Mouse (Mus musculus) inflammation-experienced regulatory T-cells, adult 16 weeks (primary cell): ENCODE measurements around the gene Vps9d1. TPM values are rescaled to one million over a fixed set of nuclear protein-coding genes. Genes with fewer than 3 reads are reported as not detected.

Experiments used
- polyA plus RNA-seq: library from polyadenylated mRNA; unstranded; fragments of 100-300 nt; shearing (Covaris generic); gene quantifications from one replicate; pipeline ENCODE4 v1.2.1, GENCODE M21; 2017

Vps9d1 gene
- polyA plus RNA-seq: 21.4 TPM

DNA sequence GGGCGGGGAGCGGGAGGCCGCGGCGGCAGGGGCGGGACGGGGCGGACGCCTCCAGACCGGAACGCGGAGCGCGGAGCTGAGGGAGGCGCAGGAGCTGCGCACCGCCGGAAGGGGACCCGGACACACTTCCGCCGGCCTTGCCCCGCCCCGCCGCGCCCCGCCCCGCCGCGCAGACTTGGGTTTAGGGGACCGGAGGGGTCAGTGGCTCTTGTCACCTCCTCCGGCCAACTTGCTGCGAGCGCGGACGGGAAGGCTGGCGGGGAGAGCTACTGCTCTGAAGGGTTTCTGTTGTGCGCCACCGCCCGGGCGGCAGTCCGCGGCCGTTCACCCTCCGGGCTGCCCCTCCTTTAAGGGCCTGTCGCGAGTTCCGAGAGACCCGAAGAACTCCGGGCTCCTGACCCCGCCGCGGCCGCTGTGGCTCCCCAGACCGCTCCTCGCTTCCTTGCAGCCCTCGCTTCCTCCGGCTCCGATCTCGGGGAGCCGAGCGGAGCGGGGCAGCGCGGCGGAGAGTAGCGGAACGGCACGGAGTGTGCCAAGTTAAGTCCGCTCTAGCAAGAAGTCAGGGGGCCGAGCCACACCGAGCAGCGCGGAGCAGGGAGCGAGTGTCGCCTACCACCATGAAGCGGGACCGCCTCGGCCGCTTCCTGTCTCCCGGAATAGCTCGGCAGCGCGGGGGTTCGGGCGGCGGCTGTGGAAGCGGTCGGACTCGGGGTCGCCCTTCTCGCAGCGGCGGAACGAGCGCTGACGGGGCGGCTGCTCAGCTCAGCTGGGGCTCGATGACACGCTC, at the start of gene Vps9d1, which contains the start of gene Zfp276:
TSS of gene Vps9d1 (minus strand) at position 250 of the 787 bp plus-strand sequence.
TSS of gene Zfp276 (plus strand) at position 97 of the 787 bp plus-strand sequence.

GRCm38 (mm10) chr8:123235520-123236497, 18.3 kb downstream of the Vps9d1 start, which contains the start of gene Spata2l:
Gene Spata2l, minus strand, starts transcription at chr8:123236233.

DNA sequence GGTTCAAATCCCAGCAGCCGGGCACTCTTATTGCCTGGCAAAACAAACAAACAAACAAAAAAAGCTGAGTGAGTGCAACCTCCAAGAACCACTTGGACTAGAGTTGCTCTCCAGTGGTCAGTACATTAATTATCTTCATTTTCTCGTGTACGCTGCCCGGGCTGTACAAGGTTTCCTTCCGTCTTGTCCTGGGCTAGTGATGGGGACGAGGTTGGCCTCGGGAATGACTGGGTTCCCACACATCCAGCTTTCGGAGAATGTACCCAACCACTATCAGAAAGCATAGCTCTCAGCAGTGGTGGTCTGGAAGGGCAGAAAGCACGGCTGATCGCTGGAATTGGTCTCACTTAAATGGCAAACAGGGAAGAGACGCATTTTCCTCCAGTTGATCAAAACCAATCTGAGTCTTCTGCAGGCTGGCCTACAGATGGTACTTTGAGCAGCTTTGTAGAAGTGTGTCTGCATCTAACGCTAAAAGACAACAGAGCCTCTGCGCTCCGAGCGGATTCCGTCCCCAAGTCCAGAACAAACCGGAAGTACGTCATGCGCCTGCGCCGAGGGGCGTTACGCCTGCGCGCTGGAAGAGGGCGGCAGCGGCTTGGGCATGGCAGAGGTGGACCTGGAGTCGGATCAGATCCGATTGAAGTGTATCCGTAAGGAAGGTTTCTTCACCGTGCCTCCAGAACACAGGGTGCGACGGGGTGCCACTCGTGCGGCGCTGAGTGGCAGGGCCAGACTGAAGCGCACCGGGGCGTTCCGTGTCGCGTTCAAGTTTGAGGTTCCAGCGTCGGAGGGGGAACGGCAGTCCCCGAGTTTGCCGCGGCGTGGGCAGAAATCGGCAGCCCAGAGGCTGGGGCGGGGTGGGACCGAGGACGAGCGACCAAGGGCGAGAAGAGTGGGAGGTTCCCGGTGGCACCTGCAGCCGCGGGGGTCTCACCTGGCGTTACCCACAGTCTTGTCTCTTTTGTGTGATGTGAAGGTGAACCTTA, 29.6 kb downstream of the Vps9d1 start, which contains the start of gene Cdk10:
TSS of gene Cdk10 (plus strand) at position 565 of the 989 bp plus-strand sequence.

GRCm38 (mm10) chr8:123212321-123213117, 41.6 kb downstream of the Vps9d1 start, which contains the start of the genes Chmp1a and Spata33:
Gene Chmp1a, minus strand, starts transcription at chr8:123212763.
Gene Spata33, plus strand, starts transcription at chr8:123212832.

Other genes with a start within 250 kb of the Vps9d1 start
- 51.2 TPM for gene Ankrd11, start 212.1 kb downstream of the Vps9d1 start, polyA plus RNA-seq
- gene Spg7, start 191.4 kb downstream of the Vps9d1 start, polyA plus RNA-seq: 16.3 TPM
- 821 TPM for gene Rpl13, start 152.0 kb downstream of the Vps9d1 start, polyA plus RNA-seq
- gene Cpne7, start 137.0 kb downstream of the Vps9d1 start, polyA plus RNA-seq: 1.9 TPM
- not detected for gene Sult5a1, start 96.0 kb downstream of the Vps9d1 start, polyA plus RNA-seq
- gene Dpep1, start 68.1 kb downstream of the Vps9d1 start, polyA plus RNA-seq: not detected
- gene Chmp1a, start 41.6 kb downstream of the Vps9d1 start, polyA plus RNA-seq: 266 TPM
- gene Spata33, start 41.5 kb downstream of the Vps9d1 start, polyA plus RNA-seq: not detected
- gene Cdk10, start 29.5 kb downstream of the Vps9d1 start, polyA plus RNA-seq: 27.9 TPM
- 12.4 TPM for gene Spata2l, start 18.1 kb downstream of the Vps9d1 start, polyA plus RNA-seq
- gene Zfp276, start 153 bp downstream of the Vps9d1 start, polyA plus RNA-seq: 31.9 TPM
- 13.9 TPM for gene Fanca, start 64.2 kb upstream of the Vps9d1 start, polyA plus RNA-seq
- not detected for gene Spire2, start 78.4 kb upstream of the Vps9d1 start, polyA plus RNA-seq
- 350 TPM for gene Tcf25, start 119.4 kb upstream of the Vps9d1 start, polyA plus RNA-seq
- not detected for gene Mc1r, start 152.8 kb upstream of the Vps9d1 start, polyA plus RNA-seq
- not detected for gene Tubb3, start 157.1 kb upstream of the Vps9d1 start, polyA plus RNA-seq
- gene Def8, start 169.2 kb upstream of the Vps9d1 start, polyA plus RNA-seq: 17.4 TPM
- 82.0 TPM for gene Afg3l1, start 223.6 kb upstream of the Vps9d1 start, polyA plus RNA-seq